Mouse (Mus musculus): Measurements from ENCODE around the gene A730061H03Rik.
A peak's percentile ranks its signal among the peaks of the same experiment; 100 is the strongest.

GRCm38 (mm10) chr14:55581981-55582681, 21.9 kb upstream of the A730061H03Rik start:
- peak; percentile 13; the same call in 1 of the 2 replicates for TF ChIP-seq CTCF (IDR thresholded peaks at IDR 0.05; ENCODE audit: low read depth, low read length)
- TF ChIP-seq GATA2 (IDR thresholded peaks at IDR 0.05; ENCODE audit: borderline replicate concordance, low read depth, low read length), result no peak
- no peak for TF ChIP-seq GATA1 (IDR thresholded peaks at IDR 0.05; ENCODE audit: borderline replicate concordance, low read length)

All from G1E (cell line).